28 mouse cellular contexts compared by ENCODE assay signal in genomic region chr3:95402741-95403140, GRCm38 (mm10). TPM values are rescaled to one million over a fixed set of nuclear protein-coding genes. Genes with fewer than 3 reads are reported as not detected.
DNase-seq lines count a peak whose midpoint lies in the region; ATAC-seq and TF ChIP-seq lines count a peak whose summit lies in the region.
"Had no signal": no experiment of that assay in that cellular context is flagged by ENCODE, and none has a peak within 500 bp of the region (broad histone marks: within the 10 kb centered on the region; RNA-seq: fewer than 3 reads in every experiment).

TSS of gene 4930558C23Rik (minus strand) at chr3:95402841.

- TF ChIP-seq EP300 in lung, postnatal 0 days (IDR thresholded peaks at IDR 0.05), result no peak
- TF ChIP-seq EP300 in ES-Bruce4 (IDR thresholded peaks at IDR 0.05; ENCODE audit: insufficient read depth, low read depth, low read length), result no peak

- H3K4me3 ChIP-seq in lung, postnatal 0 days (ENCODE audit: low read depth, low read length), result no peak within 1 kb of the TSS
- peak within 1 kb of the TSS; percentile 64 for H3K4me3 ChIP-seq in testis, adult 2 months (ENCODE audit: control insufficient read depth, low read depth, low read length)
- H3K4me3 ChIP-seq in ES-Bruce4 (ENCODE audit: low read depth, low read length), result no peak within 1 kb of the TSS
- H3K4me3 ChIP-seq in neural tube, embryonic 15.5 days (replicated peaks), result no peak within 1 kb of the TSS

- no peak for TF ChIP-seq CTCF in lung, postnatal 0 days (IDR thresholded peaks at IDR 0.05)
- no peak for TF ChIP-seq CTCF in testis, adult 2 months (IDR thresholded peaks at IDR 0.05; ENCODE audit: control insufficient read depth, insufficient read depth, insufficient replicate concordance, low read depth, low read length)
- no peak for TF ChIP-seq CTCF in ES-Bruce4 (IDR thresholded peaks at IDR 0.05; ENCODE audit: low read depth, low read length)

- no peak within 1 kb of the TSS for H3K4me2 ChIP-seq in lung, postnatal 0 days (replicated peaks; ENCODE audit: low read depth, low read length)
- H3K4me2 ChIP-seq in neural tube, embryonic 15.5 days, result no peak within 1 kb of the TSS

- H3K4me1 ChIP-seq in lung, postnatal 0 days (ENCODE audit: insufficient read depth, low read depth, low read length), result no peaks in the 10 kb centered on the region
- no peaks in the 10 kb centered on the region for H3K4me1 ChIP-seq in testis, adult 2 months (ENCODE audit: control insufficient read depth, insufficient read depth, low read length)
- H3K4me1 ChIP-seq in ES-Bruce4 (ENCODE audit: control insufficient read depth, insufficient read depth, low read length), result peaks cover 8% of the 10 kb centered on the region
- no peaks in the 10 kb centered on the region for H3K4me1 ChIP-seq in neural tube, embryonic 15.5 days

- no peak for TF ChIP-seq POLR2A in testis, adult 2 months (IDR thresholded peaks at IDR 0.05; ENCODE audit: control insufficient read depth, low read depth, low read length)
- TF ChIP-seq POLR2A in ES-Bruce4 (IDR thresholded peaks at IDR 0.05; ENCODE audit: insufficient read depth, low read length), result no peak

- H3K36me3 ChIP-seq in lung, postnatal 0 days (ENCODE audit: insufficient read depth, low read length), result no peaks in the 10 kb centered on the region
- no peaks in the 10 kb centered on the region for H3K36me3 ChIP-seq in testis, adult 2 months (ENCODE audit: control insufficient read depth, insufficient read depth, low read length)
- no peaks in the 10 kb centered on the region for H3K36me3 ChIP-seq in ES-Bruce4 (ENCODE audit: control insufficient read depth, insufficient read depth, low read length, poor library complexity, severe bottlenecking)
- H3K36me3 ChIP-seq in neural tube, embryonic 15.5 days, result no peaks in the 10 kb centered on the region
- H3K36me3 ChIP-seq: G1E had no signal

- no peak within 1 kb of the TSS for H3K9ac ChIP-seq in lung, postnatal 0 days (replicated peaks; ENCODE audit: low read depth)
- H3K9ac ChIP-seq in ES-Bruce4 (ENCODE audit: low read depth, poor library complexity, severe bottlenecking), result no peak within 1 kb of the TSS; the same call in 1 of the 2 replicates
- no peak within 1 kb of the TSS for H3K9ac ChIP-seq in neural tube, embryonic 15.5 days (replicated peaks)

- no peaks in the 10 kb centered on the region for H3K27me3 ChIP-seq in lung, postnatal 0 days (replicated peaks; ENCODE audit: insufficient read depth, low read length)
- H3K27me3 ChIP-seq in testis, adult 2 months (ENCODE audit: control insufficient read depth, insufficient read depth, low read length), result no peaks in the 10 kb centered on the region
- H3K27me3 ChIP-seq in ES-Bruce4 (ENCODE audit: control insufficient read depth, insufficient read depth, low read length, poor library complexity, severe bottlenecking), result no peaks in the 10 kb centered on the region
- no peaks in the 10 kb centered on the region for H3K27me3 ChIP-seq in neural tube, embryonic 15.5 days (replicated peaks)
- H3K27me3 ChIP-seq: CH12.LX had no signal

- ATAC-seq in lung, postnatal 0 days, result no peak
- ATAC-seq in neural tube, embryonic 15.5 days (ENCODE audit: low FRiP score), result no peak
- ATAC-seq: activated CD4-positive, CD25-positive, alpha-beta regulatory T cell, adult 4 months; CD4-positive, CD25-positive, alpha-beta regulatory T cell, adult 4 months; Patski had no signal

- 86% methylated on average over 3 of the region's 3 CpGs for WGBS in lung, postnatal 0 days
- 97% methylated on average over 3 of the region's 3 CpGs for WGBS in neural tube, embryonic 15.5 days

- no peaks in the 10 kb centered on the region for H3K9me3 ChIP-seq in lung, postnatal 0 days (ENCODE audit: low read length)
- no peaks in the 10 kb centered on the region; the same call in 1 of the 2 replicates for H3K9me3 ChIP-seq in ES-Bruce4 (replicated peaks; ENCODE audit: control insufficient read depth, insufficient read depth, low read length, poor library complexity, severe bottlenecking)
- no peaks in the 10 kb centered on the region for H3K9me3 ChIP-seq in neural tube, embryonic 15.5 days (replicated peaks)
- H3K9me3 ChIP-seq: G1E had no signal

- H3K27ac ChIP-seq in lung, postnatal 0 days (ENCODE audit: low read length), result no peak within 1 kb of the TSS
- no peak within 1 kb of the TSS for H3K27ac ChIP-seq in testis, adult 2 months (ENCODE audit: control insufficient read depth, insufficient read depth, low read depth, low read length)
- peak within 1 kb of the TSS; percentile 94 for H3K27ac ChIP-seq in ES-Bruce4 (ENCODE audit: insufficient read depth, low read length)
- no peak within 1 kb of the TSS for H3K27ac ChIP-seq in neural tube, embryonic 15.5 days (replicated peaks)

- DNase-seq in heart, adult 11 months, result peak; percentile 1
- no peak for DNase-seq in heart, postnatal 4 days
- DNase-seq in lung, postnatal 0 days (ENCODE audit: low spot score), result peak; percentile 2
- no peak for DNase-seq in lung, postnatal 25 days (ENCODE audit: low spot score)
- DNase-seq in testis, postnatal 14 days (ENCODE audit: low spot score), result no peak
- DNase-seq: adrenal gland, adult 2 months; adrenal gland, adult 8-10 months; adrenal gland, postnatal 10 days; adrenal gland, postnatal 14 days; adrenal gland, postnatal 25 days; adrenal gland, postnatal 36 days; B cell, adult 2 months; cerebellum, adult 11 months; cerebellum, adult 11-12 months; cerebellum, adult 18-20 months had no signal

RNA-seq across cellular contexts. Expression of gene 4930558C23Rik, which starts in this region (rescaled TPM):
- total RNA-seq in heart, postnatal 4 days (2021), result not detected
- polyA plus RNA-seq in lung, postnatal 0 days (2015; fragmentation: Nextera tagmentation; extraction: Ambion mirVana), result 0.23 and 0.45 TPM in 2 replicates
- polyA plus RNA-seq in testis, adult 2 months (2012; rRNA removed), result 198 and 300 TPM in 2 replicates
- polyA plus RNA-seq in ES-Bruce4 (2011; ENCODE audit: insufficient read depth, insufficient read length, low read depth, missing spikeins), result 0.84 and 2.2 TPM in 2 replicates
- not detected in 2 replicates for polyA plus RNA-seq in neural tube, embryonic 15.5 days (2015; fragmentation: Nextera tagmentation; extraction: Ambion mirVana)
- total RNA-seq: adrenal gland, adult 18-20 months; adrenal gland, adult 2 months; adrenal gland, adult 8-10 months; adrenal gland, postnatal 10 days; adrenal gland, postnatal 14 days; adrenal gland, postnatal 25 days; adrenal gland, postnatal 36 days; adrenal gland, postnatal 4 days; CH12.LX; G1E; MEL had no signal
- polyA plus RNA-seq: activated CD4-positive, CD25-positive, alpha-beta regulatory T cell, adult 4 months; adrenal gland, adult 2 months; brain, embryonic 14.5 days; C2C12; CD4-positive, CD25-positive, alpha-beta regulatory T cell, adult 4 months; G1E; Patski had no signal

Comparison
In these comparisons a context has a peak if more than half of its experiments do, and no peak if none do; other contexts are left out.
1. RNA of gene 4930558C23Rik (polyA plus RNA-seq): 198 to 300 TPM in testis, adult 2 months; 0.84 to 2.2 TPM in ES-Bruce4, 0.23 to 0.45 TPM in lung, postnatal 0 days and not detected in neural tube, embryonic 15.5 days; every median in the first group is over 10 times any median in the second.
2. Peak in DNase-seq in lung, postnatal 0 days; RNA of the gene not detected or under 1 TPM.